ENCODE assay signal across 26 mouse cellular contexts in the genomic region with DNA sequence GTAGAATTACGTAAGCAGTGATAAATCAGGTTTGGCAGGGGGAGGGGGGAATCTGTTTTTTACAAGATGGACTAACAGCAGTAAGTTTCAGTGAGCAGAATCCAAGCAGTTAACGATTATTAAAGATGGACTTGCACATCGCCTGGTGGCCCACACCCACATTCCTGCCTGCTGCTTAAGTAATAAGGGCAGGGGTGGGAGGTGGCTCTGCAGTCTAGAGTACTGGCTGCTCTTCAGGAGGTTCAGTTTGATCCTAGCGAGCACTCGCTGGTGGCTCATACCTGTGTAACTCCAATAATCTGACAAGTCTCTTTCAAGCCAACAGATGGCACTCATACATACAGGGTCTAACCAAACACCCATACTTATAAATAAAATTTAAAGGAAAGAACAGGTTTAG. TPM values are rescaled to one million over a fixed set of nuclear protein-coding genes. Genes with fewer than 3 reads are reported as not detected.
DNase-seq lines count a peak whose midpoint lies in the region; ATAC-seq and TF ChIP-seq lines count a peak whose summit lies in the region.
"Had no signal": no experiment of that assay in that cellular context is flagged by ENCODE, and none has a peak within 500 bp of the region (broad histone marks: within the 10 kb centered on the region; RNA-seq: fewer than 3 reads in every experiment).

No protein-coding gene starts in this region.

- peaks cover 11% of the 10 kb centered on the region for H3K4me1 ChIP-seq in heart, embryonic 12.5 days (replicated peaks)
- peaks cover 2% of the 10 kb centered on the region; the same call in 1 of the 2 replicates for H3K4me1 ChIP-seq in kidney, embryonic 15.5 days
- H3K4me1 ChIP-seq in lung, adult 2 months (ENCODE audit: control insufficient read depth, insufficient read depth, low read length), result no peaks in the 10 kb centered on the region
- H3K4me1 ChIP-seq: hindbrain, embryonic 10.5 days had no signal

- no peak overlapping the region for H3K4me2 ChIP-seq in heart, embryonic 12.5 days
- H3K4me2 ChIP-seq in kidney, embryonic 15.5 days, result no peak overlapping the region
- H3K4me2 ChIP-seq: embryonic facial prominence, embryonic 13.5 days; forebrain, embryonic 12.5 days; heart, embryonic 11.5 days had no signal

- TF ChIP-seq CTCF in lung, adult 2 months (IDR thresholded peaks at IDR 0.05; ENCODE audit: insufficient read depth, low read length), result no peak

- H3K4me3 ChIP-seq in heart, embryonic 12.5 days, result no peak overlapping the region
- no peak overlapping the region for H3K4me3 ChIP-seq in kidney, embryonic 15.5 days (replicated peaks)
- no peak overlapping the region for H3K4me3 ChIP-seq in lung, adult 2 months (replicated peaks; ENCODE audit: extremely low read depth, low read depth, low read length)
- H3K4me3 ChIP-seq: embryonic facial prominence, embryonic 13.5 days; forebrain, embryonic 12.5 days; heart, adult 2 months; hindbrain, embryonic 10.5 days had no signal

- DNase-seq in heart, adult 11 months, result peak; percentile 82
- peak; percentile 58 for DNase-seq in kidney, adult 9 months
- DNase-seq in lung, postnatal 36 days, result peak; percentile 44
- DNase-seq in lung, adult 2 months, result no peak
- DNase-seq in kidney, postnatal 10 days, result peak; percentile 24
- DNase-seq in left cerebral cortex, postnatal 10 days (ENCODE audit: extremely low spot score in 1 of 2, low spot score in 2 of 2), result no peak
- DNase-seq: adrenal gland, adult 2 months; adrenal gland, postnatal 25 days; B cell, adult 2 months; cerebellum, adult 18-20 months; cerebellum, adult 9-11 months; cerebellum, postnatal 36 days; gastrocnemius, postnatal 10 days; heart, adult 2 months had no signal

- H3K27ac ChIP-seq in heart, embryonic 12.5 days (ENCODE audit: poor library complexity, severe bottlenecking), result no peak overlapping the region
- no peak overlapping the region for H3K27ac ChIP-seq in kidney, embryonic 15.5 days
- H3K27ac ChIP-seq: embryonic facial prominence, embryonic 13.5 days; forebrain, embryonic 12.5 days; heart, adult 2 months; hindbrain, embryonic 10.5 days had no signal

- no peaks in the 10 kb centered on the region for H3K27me3 ChIP-seq in heart, embryonic 12.5 days (replicated peaks)
- H3K27me3 ChIP-seq in kidney, embryonic 15.5 days, result no peaks in the 10 kb centered on the region
- H3K27me3 ChIP-seq: embryonic facial prominence, embryonic 13.5 days; forebrain, embryonic 12.5 days had no signal

- no peak for ATAC-seq in heart, embryonic 12.5 days (ENCODE audit: insufficient number of reproducible peaks, low FRiP score)
- no peak for ATAC-seq in kidney, embryonic 15.5 days (replicated peaks; ENCODE audit: low FRiP score)
- ATAC-seq: CD4-positive, CD25-positive, alpha-beta regulatory T cell, adult 4 months; forebrain, embryonic 16.5 days had no signal

- 93% methylated on average over 5 of the region's 5 CpGs for WGBS in heart, embryonic 12.5 days
- WGBS in kidney, embryonic 15.5 days, result 80% methylated on average over 5 of the region's 5 CpGs
- 70% methylated on average over 5 of the region's 5 CpGs for WGBS in lung, adult 2 months

- no peak overlapping the region for H3K9ac ChIP-seq in heart, embryonic 12.5 days
- no peak overlapping the region for H3K9ac ChIP-seq in kidney, embryonic 15.5 days
- H3K9ac ChIP-seq: embryonic facial prominence, embryonic 13.5 days; forebrain, embryonic 12.5 days had no signal

- H3K36me3 ChIP-seq in heart, embryonic 12.5 days, result peaks cover 91% of the 10 kb centered on the region
- H3K36me3 ChIP-seq in kidney, embryonic 15.5 days, result peaks cover 97% of the 10 kb centered on the region

- TF ChIP-seq POLR2A in lung, adult 2 months (IDR thresholded peaks at IDR 0.05; ENCODE audit: borderline replicate concordance, extremely low read depth, low read depth, low read length), result no peak

- intact Hi-C loops in left cerebral cortex, postnatal 10 days (cut with DNase I), result no loop called here

- no peaks in the 10 kb centered on the region for H3K9me3 ChIP-seq in heart, embryonic 12.5 days (replicated peaks)
- H3K9me3 ChIP-seq in kidney, embryonic 15.5 days (replicated peaks), result no peaks in the 10 kb centered on the region
- H3K9me3 ChIP-seq: embryonic facial prominence, embryonic 13.5 days; forebrain, embryonic 12.5 days; hindbrain, embryonic 10.5 days had no signal

RNA-seq across cellular contexts. Expression of gene Ppat, which starts 8.2 kb away (rescaled TPM):
- polyA plus RNA-seq in heart, embryonic 12.5 days (2016; fragmentation: Nextera tagmentation; extraction: Ambion mirVana), result 33.2 and 34.1 TPM in 2 replicates
- polyA plus RNA-seq in kidney, embryonic 15.5 days (2015; fragmentation: Nextera tagmentation; extraction: Ambion mirVana), result 40.1 and 43.6 TPM in 2 replicates
- polyA plus RNA-seq in lung, adult 2 months (2012; rRNA removed), result 4.3 and 4.8 TPM in 2 replicates
- 10 to 100 TPM; 19.9 to 23.2 TPM for total RNA-seq in left cerebral cortex, postnatal 10 days (2021)

RNA-seq across cellular contexts. Expression of gene Paics, which starts 8.5 kb away (rescaled TPM):
- polyA plus RNA-seq in heart, embryonic 12.5 days (2016; fragmentation: Nextera tagmentation; extraction: Ambion mirVana), result 243 and 251 TPM in 2 replicates
- 316 and 330 TPM in 2 replicates for polyA plus RNA-seq in kidney, embryonic 15.5 days (2015; fragmentation: Nextera tagmentation; extraction: Ambion mirVana)
- 44.0 and 44.2 TPM in 2 replicates for polyA plus RNA-seq in lung, adult 2 months (2012; rRNA removed)
- total RNA-seq in left cerebral cortex, postnatal 10 days (2021), result 100 to 1,000 TPM; 107 to 112 TPM

RNA-seq across cellular contexts. Expression of gene Srp72, which starts 14.9 kb away (rescaled TPM):
- 42.3 and 45.1 TPM in 2 replicates for polyA plus RNA-seq in heart, embryonic 12.5 days (2016; fragmentation: Nextera tagmentation; extraction: Ambion mirVana)
- polyA plus RNA-seq in kidney, embryonic 15.5 days (2015; fragmentation: Nextera tagmentation; extraction: Ambion mirVana), result 95.2 and 98.1 TPM in 2 replicates
- 15.1 and 21.6 TPM in 2 replicates for polyA plus RNA-seq in lung, adult 2 months (2012; rRNA removed)
- 100 to 1,000 TPM; 121 to 126 TPM for total RNA-seq in left cerebral cortex, postnatal 10 days (2021)

RNA-seq across cellular contexts. Expression of gene Arl9, which starts 44.3 kb away (rescaled TPM):
- not detected in 2 replicates for polyA plus RNA-seq in heart, embryonic 12.5 days (2016; fragmentation: Nextera tagmentation; extraction: Ambion mirVana)
- polyA plus RNA-seq in kidney, embryonic 15.5 days (2015; fragmentation: Nextera tagmentation; extraction: Ambion mirVana), result 0.44 TPM in 1 of 2 replicates, not detected in the other
- polyA plus RNA-seq in lung, adult 2 months (2012; rRNA removed), result not detected in 2 replicates
- not detected for total RNA-seq in left cerebral cortex, postnatal 10 days (2021)
- total RNA-seq: adrenal gland, adult 2 months; gastrocnemius, postnatal 10 days; gastrocnemius, postnatal 4 days; heart, adult 2 months; heart, postnatal 25 days had no signal
- polyA plus RNA-seq: adrenal gland, adult 2 months; CD4-positive, CD25-positive, alpha-beta regulatory T cell, adult 4 months; embryonic facial prominence, embryonic 13.5 days; forebrain, embryonic 12.5 days; forebrain, embryonic 16.5 days; frontal cortex, adult 2 months; heart, adult 2 months; heart, embryonic 11.5 days; heart, embryonic 16.5 days; hindbrain, embryonic 10.5 days had no signal

RNA-seq across cellular contexts. Expression of gene Aasdh, which starts 54.3 kb away (rescaled TPM):
- 16.4 and 17.8 TPM in 2 replicates for polyA plus RNA-seq in heart, embryonic 12.5 days (2016; fragmentation: Nextera tagmentation; extraction: Ambion mirVana)
- 16.8 and 18.1 TPM in 2 replicates for polyA plus RNA-seq in kidney, embryonic 15.5 days (2015; fragmentation: Nextera tagmentation; extraction: Ambion mirVana)
- 8.3 and 13.7 TPM in 2 replicates for polyA plus RNA-seq in lung, adult 2 months (2012; rRNA removed)
- 10 to 100 TPM; 18.5 to 21.0 TPM for total RNA-seq in left cerebral cortex, postnatal 10 days (2021)

Comparison
In these comparisons a context has a peak if more than half of its experiments do, and no peak if none do; other contexts are left out.
1. DNase-seq: peak in heart, adult 11 months (single experiment), kidney, adult 9 months (single experiment), lung, postnatal 36 days (single experiment) and kidney, postnatal 10 days (single experiment); none in lung, adult 2 months (single experiment) and left cerebral cortex, postnatal 10 days (0 of 2).